Mouse (Mus musculus) embryo, embryonic 10 days (tissue): ENCODE measurements around the gene Arhgef12.

ENCODE experiments used
- DNase-seq: peaks from one replicate; pipeline ENCODE4 v3.0.0-alpha.2; 2015; ENCODE audit warnings: low spot score

Gene Arhgef12

GRCm38 (mm10) chr9:43108721-43109120 is 1.7 kb upstream of the Arhgef12 start:
- no peak for DNase-seq

GRCm38 (mm10) chr9:43108081-43108480 is 1.0 kb upstream of the Arhgef12 start:
- no peak for DNase-seq

GRCm38 (mm10) chr9:43107555-43107954 is 516 bp upstream of the Arhgef12 start:
- no peak for DNase-seq

- DNase-seq: no peak
These were observed 433 bp downstream of the Arhgef12 start for GRCm38 (mm10) chr9:43106426-43107186.

GRCm38 (mm10) chr9:43105664-43106361 is 1.2 kb downstream of the Arhgef12 start:
- peak; percentile 92 for DNase-seq

GRCm38 (mm10) chr9:43104873-43105663 is 2.0 kb downstream of the Arhgef12 start:
- DNase-seq: peak; percentile 57

GRCm38 (mm10) chr9:43104526-43104872 is 2.5 kb downstream of the Arhgef12 start:
- no peak for DNase-seq

GRCm38 (mm10) chr9:43103675-43104299 is 3.3 kb downstream of the Arhgef12 start:
- DNase-seq: peak; percentile 7

- DNase-seq: no peak
These were observed 4.1 kb downstream of the Arhgef12 start for GRCm38 (mm10) chr9:43102931-43103330.

GRCm38 (mm10) chr9:43101936-43102595 is 5.0 kb downstream of the Arhgef12 start:
- peak; percentile 22 for DNase-seq

GRCm38 (mm10) chr9:43098922-43099321 is 8.1 kb downstream of the Arhgef12 start:
- peak; percentile 51 for DNase-seq

- DNase-seq: no peak
These were observed 9.1 kb downstream of the Arhgef12 start for GRCm38 (mm10) chr9:43097801-43098557.

GRCm38 (mm10) chr9:43096337-43096736 is 10.7 kb downstream of the Arhgef12 start:
- no peak for DNase-seq

- no peak for DNase-seq
These were observed 12.2 kb downstream of the Arhgef12 start for GRCm38 (mm10) chr9:43094828-43095227.

GRCm38 (mm10) chr9:43093803-43094202 is 13.2 kb downstream of the Arhgef12 start:
- DNase-seq: no peak

- no peak for DNase-seq
These were observed 21.3 kb downstream of the Arhgef12 start for GRCm38 (mm10) chr9:43085686-43086285.

- DNase-seq: no peak
These were observed 22.3 kb downstream of the Arhgef12 start for GRCm38 (mm10) chr9:43084496-43085362.

GRCm38 (mm10) chr9:43083441-43084055 is 23.5 kb downstream of the Arhgef12 start:
- no peak for DNase-seq

GRCm38 (mm10) chr9:43078711-43079110 is 28.3 kb downstream of the Arhgef12 start:
- DNase-seq: no peak
